Mouse (Mus musculus) MEL (cell line): ENCODE results near the gene Amz2. TPM values are rescaled to one million over a fixed set of nuclear protein-coding genes. Genes with fewer than 3 reads are reported as not detected.
A peak's percentile ranks its signal among the peaks of the same experiment; 100 is the strongest.

Experiments
- DNase-seq: peaks from one replicate; pipeline ENCODE4 v3.0.0; 2011; ENCODE audit warnings: low read depth, low spot score
- H3K27ac ChIP-seq: 2 replicates; pipeline ENCODE4 v1.5.1; 2012; ENCODE audit warnings: low read depth, mild to moderate bottlenecking, control low read depth, low read length, moderate library complexity; ENCODE audit not compliant: control insufficient read depth
- H3K27me3 ChIP-seq, 2 experiments: fragments of 150-350 bp in 1 of 2; sonication (generic) in 1 of 2; 2 replicates each; pipeline ENCODE4 v1.6.1; 2012; ENCODE audit warnings: low read length in 2 of 2, mild to moderate bottlenecking in 2 of 2, improper control_type of control experiment in 1 of 2, moderate library complexity in 1 of 2; ENCODE audit not compliant: insufficient read depth in 2 of 2, control insufficient read depth in 1 of 2
- H3K36me3 ChIP-seq, 2 experiments: 2 replicates each; pipeline ENCODE4 v1.6.1; 2012 to 2014; ENCODE audit warnings: low read length in 2 of 2, improper control_type of control experiment in 1 of 2, inconsistent platforms in 1 of 2, mild to moderate bottlenecking in 1 of 2; ENCODE audit not compliant: insufficient read depth in 2 of 2, control insufficient read depth in 1 of 2
- H3K4me1 ChIP-seq, 2 experiments: fragments of 150-350 bp in 1 of 2; sonication (generic) in 1 of 2; 2 replicates each; pipeline ENCODE4 v1.6.1; 2012; ENCODE audit warnings: low read length in 2 of 2, improper control_type of control experiment in 1 of 2, mild to moderate bottlenecking in 1 of 2; ENCODE audit not compliant: insufficient read depth in 2 of 2, control insufficient read depth in 1 of 2
- H3K4me3 ChIP-seq, 2 experiments: fragments of 150-350 bp in 1 of 2; sonication (generic) in 1 of 2; 2 replicates each; pipeline ENCODE4 v1.5.1; 2012; ENCODE audit warnings: low read depth in 2 of 2, low read length in 2 of 2, mild to moderate bottlenecking in 2 of 2, moderate library complexity in 2 of 2, control low read depth in 1 of 2, improper control_type of control experiment in 1 of 2; ENCODE audit not compliant: control insufficient read depth in 1 of 2, insufficient read depth in 1 of 2
- H3K79me2 ChIP-seq: 2 replicates; pipeline ENCODE4 v1.6.1; 2012; ENCODE audit warnings: mild to moderate bottlenecking, low read length, moderate library complexity; ENCODE audit not compliant: control insufficient read depth, poor library complexity, insufficient read depth
- H3K9ac ChIP-seq: 2 replicates; pipeline ENCODE4 v1.6.1; 2012; ENCODE audit warnings: low read depth, mild to moderate bottlenecking, control low read depth, low read length, moderate library complexity; ENCODE audit not compliant: control insufficient read depth, poor library complexity, severe bottlenecking
- H3K9me3 ChIP-seq: fragments of 150-350 bp; sonication (generic); replicated peaks from 2 replicates; pipeline ENCODE4 v1.6.1; 2012; ENCODE audit warnings: mild to moderate bottlenecking, low read length, improper control_type of control experiment, moderate library complexity; ENCODE audit not compliant: insufficient read depth
- CHD2 ChIP-seq: IDR thresholded peaks from 2 replicates; pipeline ENCODE4 v1.6.1; 2011; ENCODE audit warnings: low read length, improper control_type of control experiment
- E2F4 ChIP-seq: IDR thresholded peaks from 2 replicates; pipeline ENCODE4 v1.6.1; 2011; ENCODE audit warnings: low read depth, low read length, improper control_type of control experiment, borderline replicate concordance
- ELF1 ChIP-seq: IDR thresholded peaks from 2 replicates; pipeline ENCODE4 v1.6.1; 2014; ENCODE audit warnings: low read depth, mild to moderate bottlenecking, inconsistent platforms, low read length, improper control_type of control experiment, moderate library complexity
- EP300 ChIP-seq, 2 experiments: IDR thresholded peaks; 2 replicates each; pipeline ENCODE4 v1.6.1; 2011; ENCODE audit warnings: improper control_type of control experiment in 2 of 2, low read length in 2 of 2, low read depth in 1 of 2, mild to moderate bottlenecking in 1 of 2
- ETS1 ChIP-seq: IDR thresholded peaks from 2 replicates; pipeline ENCODE4 v1.6.1; 2012; ENCODE audit warnings: low read depth, mild to moderate bottlenecking, inconsistent platforms, low read length, improper control_type of control experiment, moderate library complexity
- GATA1 ChIP-seq: IDR thresholded peaks from 2 replicates; pipeline ENCODE4 v1.6.1; 2011; ENCODE audit warnings: low read depth, low read length, improper control_type of control experiment
- HCFC1 ChIP-seq: IDR thresholded peaks from 2 replicates; pipeline ENCODE4 v1.6.1; 2012; ENCODE audit warnings: low read depth, mild to moderate bottlenecking, inconsistent platforms, low read length, improper control_type of control experiment, moderate library complexity
- JUND ChIP-seq: IDR thresholded peaks from 2 replicates; pipeline ENCODE4 v1.6.1; 2011; ENCODE audit warnings: low read depth, mild to moderate bottlenecking, improper control_type of control experiment, low read length
- MAFK ChIP-seq: IDR thresholded peaks from 2 replicates; pipeline ENCODE4 v1.6.1; 2011; ENCODE audit warnings: low read depth, mild to moderate bottlenecking, low read length, improper control_type of control experiment, borderline replicate concordance
- MAX ChIP-seq: IDR thresholded peaks from 2 replicates; pipeline ENCODE4 v1.6.1; 2011; ENCODE audit warnings: low read length, improper control_type of control experiment
- MEF2A ChIP-seq: IDR thresholded peaks from 2 replicates; pipeline ENCODE4 v1.6.1; 2014; ENCODE audit warnings: low read depth, mild to moderate bottlenecking, inconsistent platforms, low read length, improper control_type of control experiment; ENCODE audit not compliant: poor library complexity, insufficient replicate concordance, severe bottlenecking; ENCODE audit errors: extremely low read depth
- MXI1 ChIP-seq: IDR thresholded peaks from 2 replicates; pipeline ENCODE4 v1.6.1; 2011; ENCODE audit warnings: mild to moderate bottlenecking, low read depth, low read length, improper control_type of control experiment
- MYC ChIP-seq: IDR thresholded peaks from 2 replicates; pipeline ENCODE4 v1.6.1; 2011; ENCODE audit warnings: low read depth, mild to moderate bottlenecking, low read length, improper control_type of control experiment, moderate library complexity
- NRF1 ChIP-seq: IDR thresholded peaks from 2 replicates; pipeline ENCODE4 v1.6.1; 2014; ENCODE audit warnings: low read depth, mild to moderate bottlenecking, inconsistent platforms, low read length, improper control_type of control experiment, moderate library complexity; ENCODE audit not compliant: poor library complexity, insufficient read depth, severe bottlenecking
- RCOR1 ChIP-seq: IDR thresholded peaks from 2 replicates; pipeline ENCODE4 v1.6.1; 2012; ENCODE audit warnings: low read depth, mild to moderate bottlenecking, inconsistent platforms, low read length, improper control_type of control experiment
- SIN3A ChIP-seq: IDR thresholded peaks from 2 replicates; pipeline ENCODE4 v1.6.1; 2012; ENCODE audit warnings: low read length, improper control_type of control experiment, inconsistent platforms
- TBP ChIP-seq: IDR thresholded peaks from 2 replicates; pipeline ENCODE4 v1.8.0; 2011; ENCODE audit warnings: low read depth, low read length, improper control_type of control experiment
- TCF12 ChIP-seq: IDR thresholded peaks from 2 replicates; pipeline ENCODE4 v1.6.1; 2014; ENCODE audit warnings: low read depth, mild to moderate bottlenecking, inconsistent platforms, low read length, improper control_type of control experiment, moderate library complexity
- USF1 ChIP-seq: IDR thresholded peaks from 2 replicates; pipeline ENCODE4 v1.6.1; 2014; ENCODE audit warnings: low read depth, mild to moderate bottlenecking, inconsistent platforms, low read length, improper control_type of control experiment, moderate library complexity
- ZC3H11A ChIP-seq: IDR thresholded peaks from 2 replicates; pipeline ENCODE4 v1.6.1; 2012; ENCODE audit warnings: low read depth, mild to moderate bottlenecking, inconsistent platforms, low read length, improper control_type of control experiment
- ZNF384 ChIP-seq: IDR thresholded peaks from 2 replicates; pipeline ENCODE4 v1.6.1; 2012; ENCODE audit warnings: low read depth, mild to moderate bottlenecking, inconsistent platforms, low read length, improper control_type of control experiment
- polyA plus RNA-seq, 2 experiments: library from polyadenylated mRNA; stranded (reverse) in 1 of 2; unstranded in 1 of 2; fragments of >175 nt in 1 of 2; fragments of >200 nt in 1 of 2; gene quantifications; 2 replicates each; pipeline versions ENCODE4 v1.2.1 to v1.2.4; 2012; ENCODE audit warnings: low replicate concordance in 2 of 2, low read depth in 1 of 2; ENCODE audit not compliant: insufficient read length in 2 of 2, insufficient read depth in 1 of 2, missing spikeins in 1 of 2
- total RNA-seq: library from RNA; depleted of rRNA; stranded (reverse); fragments of 300-350 nt; gene quantifications from 2 replicates; pipeline ENCODE4 v1.2.3, GENCODE M21; 2012

Gene Amz2
- total and polyA plus RNA-seq, 3 experiments = 40.2 to 1,743 (median 47.1) TPM

DNA sequence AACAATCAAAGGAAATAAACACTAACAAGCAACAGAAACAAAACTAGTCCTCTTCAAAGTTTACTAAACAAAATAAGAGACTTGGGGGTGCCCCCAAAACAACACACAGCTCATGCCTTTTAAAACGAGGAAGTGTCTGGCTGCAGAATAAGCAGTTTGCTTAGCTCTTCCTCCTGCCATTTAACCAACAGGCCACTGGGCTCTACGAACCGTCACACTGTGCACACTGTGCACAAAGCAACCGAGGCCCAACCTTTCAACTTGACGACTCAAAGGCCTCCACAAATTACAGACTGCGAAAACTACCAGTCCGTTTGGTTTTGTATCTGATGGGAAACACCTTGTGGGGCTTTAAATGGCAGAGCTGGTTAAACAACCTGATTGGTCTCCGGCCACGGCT, 44.4 kb downstream of the Amz2 start (continued):
- no peak for TF ChIP-seq USF1
- no peak for TF ChIP-seq TBP
- TF ChIP-seq, all 39 proteins: peak for 7

DNA sequence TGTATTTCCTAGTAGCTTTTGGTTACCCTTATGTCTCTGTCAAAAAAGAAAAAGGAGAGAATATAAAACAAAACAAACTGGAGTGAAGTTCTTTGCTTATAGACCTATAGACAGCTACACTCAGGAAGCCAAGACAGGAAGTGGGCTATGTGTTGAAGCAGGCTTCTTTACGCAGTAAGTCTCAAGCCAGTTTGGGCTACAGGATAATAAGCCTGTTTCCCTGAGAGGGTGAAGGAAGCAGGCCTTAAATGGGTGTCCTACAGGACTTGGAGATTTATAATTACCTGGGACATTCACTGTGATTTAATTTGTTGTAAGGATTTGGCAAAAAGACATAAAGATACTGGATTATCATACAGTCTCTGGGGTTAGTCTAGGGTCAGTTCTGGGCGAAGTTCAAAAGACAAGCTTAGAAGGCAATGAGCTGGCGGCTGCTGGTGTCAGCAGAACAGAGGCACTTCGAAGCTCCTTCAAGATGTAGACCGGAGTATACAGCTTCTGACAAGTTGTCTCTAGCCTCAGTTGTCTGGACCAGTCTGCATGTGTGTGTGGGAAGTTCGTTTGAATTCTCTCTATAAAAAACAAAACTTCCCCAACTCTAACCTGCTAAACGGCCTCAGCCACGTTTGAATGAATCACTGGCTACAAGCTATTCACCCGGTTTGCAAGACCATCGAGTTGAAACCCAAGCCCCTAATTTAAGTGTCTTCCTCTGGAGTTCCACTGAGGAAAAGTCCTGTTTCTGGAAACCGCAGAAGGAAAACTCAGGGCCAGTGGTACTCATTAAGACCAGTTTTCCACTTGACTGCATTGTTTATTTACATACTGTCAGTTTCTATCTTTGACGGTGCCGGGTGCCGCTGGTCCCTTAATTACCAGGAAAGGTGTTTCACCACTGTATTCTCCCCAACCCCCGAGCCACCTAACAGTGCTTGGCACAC, 45.4 kb downstream of the Amz2 start:
- Histone ChIP-seq H3K4me3 (peak overlapping the region; percentile 94 to 98), H3K9ac (peak overlapping the region; percentile 93), H3K4me1 (peaks cover 17 to 45% of the 10 kb centered on the region in 2 experiments), H3K79me2 (peaks cover 55% of the 10 kb centered on the region), H3K27me3 (no peaks in the 10 kb centered on the region), H3K36me3 (peaks cover 0 to 37% of the 10 kb centered on the region in 2 experiments; a peak in 2 of 4 replicates), H3K9me3 (no peaks in the 10 kb centered on the region), H3K27ac (peak overlapping the region; percentile 92)
- peak; percentile 31; the same call in 1 of the 2 replicates for TF ChIP-seq MAFK
- TF ChIP-seq NRF1 = no peak
- no peak for TF ChIP-seq ZNF384
- peak; percentile 29 for TF ChIP-seq SIN3A
- TF ChIP-seq ZC3H11A = no peak
- TF ChIP-seq JUND = no peak
- TF ChIP-seq ETS1 = peak; percentile 31; the same call in 1 of the 2 replicates
- TF ChIP-seq EP300 (IDR thresholded peaks at IDR 0.05; ENCODE audit: low read depth in 1 of 2, low read length in 2 of 2) = peak; percentile 14 to 31; a peak in 1 of 4 replicates
- peak; percentile 39; the same call in 1 of the 2 replicates for TF ChIP-seq MAX
- TF ChIP-seq HCFC1 = 0 out of 2 replicates have a peak, but pooled peaks have one; percentile 9
- TF ChIP-seq TCF12 = 0 out of 2 replicates have a peak, but pooled peaks have one; percentile 3
- no peak; the same call in 1 of the 2 replicates for TF ChIP-seq RCOR1
- no peak for TF ChIP-seq MEF2A
- TF ChIP-seq GATA1 = no peak
- TF ChIP-seq ELF1 = peak; percentile 42; the same call in 1 of the 2 replicates
- TF ChIP-seq MXI1 = peak; percentile 40
- TF ChIP-seq MYC = 0 out of 2 replicates have a peak, but pooled peaks have one; percentile 60
- no peak for TF ChIP-seq CHD2
- no peak for TF ChIP-seq E2F4
- DNase-seq = peak; percentile 55
